Mouse (Mus musculus): ENCODE results near the gene Tle6.

- TF ChIP-seq ZC3H11A (IDR thresholded peaks at IDR 0.05; ENCODE audit: borderline replicate concordance, low read depth, low read length) (no peak), CHD2 (IDR thresholded peaks at IDR 0.05; ENCODE audit: low read depth, low read length) (no peak)
These were observed 1.2 kb downstream of the Tle6 start for GRCm38 (mm10) chr10:81599630-81600029.
